Mouse (Mus musculus) hindbrain, embryonic 11.5 days (tissue): ENCODE measurements at regions not wholly inside any gene's neighbourhood (a gene's known extent, or its start where the extent isn't known, plus 50 kb on each side); places are given as distances from the start of the nearest gene placed in this dataset.
"Not testable (repeated sequence)": the region's sequence is repeated elsewhere in the genome, so short reads cannot be mapped to it uniquely, and the experiment has no call there.

Source experiments
- ATAC-seq: fragments of 200-750 bp; cut with Nextera tagmentation; 2 replicates; pipeline ENCODE4 v1.8.0; 2017; ENCODE audit warnings: mild to moderate bottlenecking, moderate TSS enrichment, moderate library complexity; ENCODE audit not compliant: low FRiP score
- DNase-seq: peaks from one replicate; pipeline ENCODE4 v3.0.0-alpha.2; 2015; ENCODE audit warnings: low spot score
- H3K27ac ChIP-seq: fragments of 300-500 bp; sonication (generic); 2 replicates; pipeline ENCODE4 v1.5.1; 2014; ENCODE audit warnings: mild to moderate bottlenecking, low read depth, low read length
- H3K27me3 ChIP-seq: fragments of 300-500 bp; sonication (generic); 2 replicates; pipeline ENCODE4 v1.6.1; 2014; ENCODE audit warnings: mild to moderate bottlenecking, low read length, moderate library complexity, mixed read lengths; ENCODE audit not compliant: control insufficient read depth, insufficient read depth
- H3K36me3 ChIP-seq: fragments of 300-500 bp; sonication (generic); 2 replicates; pipeline ENCODE4 v1.6.1; 2014; ENCODE audit warnings: mild to moderate bottlenecking, low read length, moderate library complexity, mixed read lengths; ENCODE audit not compliant: control insufficient read depth, insufficient read depth
- H3K4me1 ChIP-seq: fragments of 300-500 bp; sonication (generic); replicated peaks from 2 replicates; pipeline ENCODE4 v1.6.1; 2014; ENCODE audit warnings: low read length, mixed read lengths; ENCODE audit not compliant: control insufficient read depth, insufficient read depth
- H3K4me2 ChIP-seq: fragments of 300-500 bp; sonication (generic); replicated peaks from 2 replicates; pipeline ENCODE4 v1.6.1; 2014; ENCODE audit warnings: mild to moderate bottlenecking, low read depth, low read length
- H3K4me3 ChIP-seq: fragments of 300-500 bp; sonication (generic); 2 replicates; pipeline ENCODE4 v1.5.1; 2014; ENCODE audit warnings: low read depth, low read length
- H3K9ac ChIP-seq: fragments of 300-500 bp; sonication (generic); 2 replicates; pipeline ENCODE4 v1.6.1; 2014; ENCODE audit warnings: low read depth, low read length
- H3K9me3 ChIP-seq: fragments of 300-500 bp; sonication (generic); 2 replicates; pipeline ENCODE4 v1.6.1; 2016; ENCODE audit warnings: low read length; ENCODE audit not compliant: control insufficient read depth
- WGBS: fragments of 180-500 bp; shearing (Covaris S2); extraction: QIAGEN DNeasy Blood & Tissue Kit; methylation state at CpG from one replicate; pipeline ENCODE4 v1.1.7; 2014; 5-methylcytosine and 5-hydroxymethylcytosine counted together

GRCm38 (mm10) chr2:123655551-123655950 lies 434.2 kb upstream of the Sema6d start:
- ATAC-seq: no peak
- no peak for DNase-seq
- H3K9me3 ChIP-seq: no peaks in the 10 kb centered on the region
- H3K4me3 ChIP-seq: no peak overlapping the region
- H3K27me3 ChIP-seq: no peaks in the 10 kb centered on the region
- no peak overlapping the region for H3K4me2 ChIP-seq
- no peak overlapping the region for H3K9ac ChIP-seq
- no peaks in the 10 kb centered on the region for H3K4me1 ChIP-seq
- no peak overlapping the region for H3K27ac ChIP-seq
- 91% methylated on average over 1 of the region's 1 CpGs for WGBS
- no peaks in the 10 kb centered on the region for H3K36me3 ChIP-seq

GRCm38 (mm10) chr2:123688290-123689030 lies 401.3 kb upstream of the Sema6d start:
- ATAC-seq (no peak), DNase-seq (no peak)
- H3K4me1 ChIP-seq: no peaks in the 10 kb centered on the region
- 77% methylated on average over 4 of the region's 4 CpGs for WGBS
- H3K27me3 ChIP-seq: no peaks in the 10 kb centered on the region
- no peak overlapping the region for H3K27ac ChIP-seq
- H3K9me3 ChIP-seq: no peaks in the 10 kb centered on the region
- H3K4me2 ChIP-seq: no peak overlapping the region
- no peaks in the 10 kb centered on the region for H3K36me3 ChIP-seq
- no peak overlapping the region for H3K4me3 ChIP-seq
- no peak overlapping the region for H3K9ac ChIP-seq

DNA sequence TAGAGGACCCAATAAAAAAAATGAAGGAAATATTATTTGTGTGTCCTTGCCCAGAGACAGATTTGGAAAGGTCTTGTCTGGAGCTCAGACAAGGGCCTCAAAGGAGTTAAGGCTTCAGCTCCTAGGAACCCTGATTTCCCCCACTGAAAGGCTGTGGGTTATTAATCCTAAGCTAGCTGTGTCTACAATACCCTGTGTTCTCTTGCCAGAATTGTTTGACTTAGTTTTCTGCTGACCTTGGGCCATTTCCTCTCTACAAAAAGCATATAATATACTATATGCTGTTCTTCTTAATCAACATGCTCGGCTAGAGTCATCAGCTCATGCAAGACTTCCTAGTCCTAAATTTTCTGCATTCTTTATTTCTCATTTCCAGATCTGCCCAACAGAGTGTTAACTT lies 400.0 kb upstream of the Sema6d start:
- Histone ChIP-seq H3K9ac (no peak overlapping the region), H3K4me1 (no peaks in the 10 kb centered on the region), H3K4me3 (no peak overlapping the region), H3K27me3 (no peaks in the 10 kb centered on the region), H3K27ac (no peak overlapping the region), H3K9me3 (no peaks in the 10 kb centered on the region), H3K36me3 (no peaks in the 10 kb centered on the region), H3K4me2 (no peak overlapping the region)
- DNase-seq (no peak), ATAC-seq (no peak)
- WGBS: 77% methylated on average over 1 of the region's 1 CpGs

DNA sequence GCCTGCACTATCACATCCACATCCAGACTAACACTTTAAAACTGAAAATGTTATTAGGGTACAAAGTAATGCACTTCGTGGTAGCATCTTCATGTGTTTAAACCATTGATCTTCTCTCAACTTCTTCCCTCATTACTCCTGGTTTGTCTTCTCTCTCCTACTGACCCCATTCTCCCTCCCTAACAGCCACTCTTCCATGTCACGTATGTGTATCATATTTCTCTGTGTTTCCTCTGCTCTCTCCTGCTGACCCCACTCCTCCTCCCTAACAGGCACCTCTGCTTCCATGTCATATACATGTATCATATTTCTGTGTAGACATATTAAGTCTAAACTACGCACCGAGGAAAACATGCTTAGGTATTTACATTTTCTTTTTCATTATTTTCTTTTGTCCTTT lies 350.1 kb upstream of the Sema6d start:
- ATAC-seq (no peak), DNase-seq (no peak)
- Histone ChIP-seq H3K27me3 (no peaks in the 10 kb centered on the region), H3K9me3 (no peaks in the 10 kb centered on the region), H3K4me2 (no peak overlapping the region), H3K36me3 (no peaks in the 10 kb centered on the region), H3K4me1 (no peaks in the 10 kb centered on the region), H3K4me3 (no peak overlapping the region), H3K9ac (no peak overlapping the region), H3K27ac (no peak overlapping the region)
- WGBS: 73% methylated on average over 4 of the region's 4 CpGs

GRCm38 (mm10) chr2:123740541-123740940 lies 349.2 kb upstream of the Sema6d start:
- no peak for DNase-seq
- no peak overlapping the region for H3K4me3 ChIP-seq
- H3K27me3 ChIP-seq: no peaks in the 10 kb centered on the region
- H3K36me3 ChIP-seq: no peaks in the 10 kb centered on the region
- no peak overlapping the region for H3K9ac ChIP-seq
- H3K4me2 ChIP-seq: no peak overlapping the region
- 83% methylated on average over 6 of the region's 6 CpGs for WGBS
- no peak overlapping the region for H3K27ac ChIP-seq
- H3K9me3 ChIP-seq: no peaks in the 10 kb centered on the region
- ATAC-seq: no peak
- H3K4me1 ChIP-seq: no peaks in the 10 kb centered on the region

DNA sequence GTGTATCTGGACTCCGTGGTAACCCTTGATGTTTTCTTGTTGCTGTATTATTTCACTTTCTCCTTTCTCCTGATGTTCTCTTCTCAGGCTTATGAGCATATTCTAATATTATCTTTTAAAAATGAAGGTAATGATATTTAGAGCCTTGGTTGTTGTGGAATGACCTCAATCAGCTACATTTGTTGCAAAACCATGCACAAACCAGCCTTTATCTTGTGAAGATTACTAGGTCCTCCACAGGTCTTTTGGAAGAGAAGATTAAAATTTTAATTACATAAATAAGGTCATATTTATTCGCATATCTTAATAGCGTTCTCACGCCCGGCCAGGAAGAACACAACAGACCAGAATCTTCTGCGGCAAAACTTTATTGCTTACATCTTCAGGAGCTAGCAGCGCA lies 335.5 kb upstream of the Sema6d start:
- WGBS: 80% methylated on average over 7 of the region's 7 CpGs
- Histone ChIP-seq H3K4me2 (no peak overlapping the region), H3K36me3 (no peaks in the 10 kb centered on the region), H3K9me3 (no peaks in the 10 kb centered on the region), H3K9ac (no peak overlapping the region), H3K27ac (no peak overlapping the region), H3K4me1 (no peaks in the 10 kb centered on the region), H3K4me3 (no peak overlapping the region), H3K27me3 (no peaks in the 10 kb centered on the region)
- ATAC-seq: no peak
- DNase-seq: no peak

- not testable (repeated sequence) for H3K4me2 ChIP-seq, H3K36me3 ChIP-seq, DNase-seq, H3K4me1 ChIP-seq, H3K9me3 ChIP-seq, H3K27me3 ChIP-seq, H3K4me3 ChIP-seq, H3K9ac ChIP-seq, H3K27ac ChIP-seq
- 41% methylated on average over 11 of the region's 24 CpGs for WGBS
- peak; percentile 59 for ATAC-seq
These were observed 334.9 kb upstream of the Sema6d start for GRCm38 (mm10) chr2:123754656-123755499.

- no peak overlapping the region for H3K27ac ChIP-seq
- DNase-seq: no peak
- no peak overlapping the region for H3K4me3 ChIP-seq
- 82% methylated on average over 3 of the region's 3 CpGs for WGBS
- H3K36me3 ChIP-seq: no peaks in the 10 kb centered on the region
- H3K9ac ChIP-seq: no peak overlapping the region
- no peaks in the 10 kb centered on the region for H3K27me3 ChIP-seq
- no peaks in the 10 kb centered on the region for H3K4me1 ChIP-seq
- ATAC-seq: peak; percentile 38; the same call in 1 of the 2 replicates
- no peaks in the 10 kb centered on the region for H3K9me3 ChIP-seq
- H3K4me2 ChIP-seq: no peak overlapping the region
These were observed 290.5 kb upstream of the Sema6d start for GRCm38 (mm10) chr2:123799226-123799786.
